Mouse (Mus musculus): ENCODE measurements around the gene Pla1a. TPM values are rescaled to one million over a fixed set of nuclear protein-coding genes. Genes with fewer than 3 reads are reported as not detected.

The Pla1a gene
- polyA plus RNA-seq, 1 experiment from 2014 or later = 49.8 TPM

DNA sequence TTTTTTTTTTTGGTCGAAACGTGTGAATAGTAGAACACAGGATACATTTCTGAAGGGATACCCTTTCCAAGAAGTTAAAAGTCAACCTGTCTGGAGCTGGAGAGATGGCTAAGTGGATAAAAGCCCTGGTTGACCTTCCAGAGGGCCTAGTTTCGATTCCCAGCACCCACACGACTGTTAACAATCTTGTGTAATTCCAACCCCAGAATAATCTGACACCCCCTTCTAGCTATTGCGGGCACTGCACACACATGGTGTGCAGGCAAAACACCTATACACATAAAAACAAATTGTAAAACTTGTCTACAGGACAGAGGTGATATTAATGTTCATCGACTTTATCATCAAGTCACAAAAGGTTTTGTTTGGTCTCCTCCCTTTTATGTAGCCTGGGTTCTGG lies 85.4 kb downstream of the Pla1a start:
- H3K9ac ChIP-seq (replicated peaks) = peak overlapping the region; percentile 90; the same call in 1 of the 2 replicates

DNA sequence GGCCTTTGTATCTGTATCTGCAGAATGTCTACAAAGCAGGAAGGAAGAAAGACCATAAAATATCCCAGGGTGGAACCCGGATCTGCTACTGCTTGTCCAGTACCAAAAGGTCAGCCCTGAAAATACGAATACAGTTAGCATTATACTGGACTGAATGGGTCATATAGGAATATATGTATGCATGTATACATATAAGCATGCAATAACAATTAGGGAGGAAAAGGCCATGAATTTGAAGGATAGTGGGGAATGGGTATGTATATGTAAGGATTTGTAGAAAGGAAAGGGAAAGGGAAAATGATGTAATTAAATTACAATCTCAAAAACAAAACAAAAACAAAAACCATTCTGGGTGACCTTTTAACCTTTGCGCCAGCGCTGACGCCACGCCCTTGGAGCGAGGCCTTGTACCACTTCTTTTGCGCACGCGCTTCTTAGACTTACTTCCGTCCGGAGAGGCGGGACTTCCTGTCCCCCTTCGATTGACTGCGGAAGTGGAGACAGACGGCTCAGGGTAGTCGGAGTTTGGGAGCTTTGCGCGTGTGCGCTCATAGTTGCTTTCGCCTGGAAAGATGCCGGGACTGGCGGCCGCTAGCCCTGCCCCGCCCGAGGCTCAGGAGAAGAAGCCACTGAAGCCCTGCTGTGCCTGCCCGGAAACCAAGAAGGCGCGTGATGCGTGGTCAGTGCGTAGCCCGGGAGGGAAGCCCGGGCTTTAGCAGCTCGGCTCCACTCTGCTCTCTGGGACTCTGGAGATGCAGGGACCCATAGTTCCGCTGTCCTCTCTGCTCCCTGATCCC lies 86.2 kb downstream of the Pla1a start, which contains the start of the genes Cox17 and Gm21987:
TSS of gene Cox17 (plus strand) at position 463 of the 797 bp plus-strand sequence.
TSS of gene Gm21987 (plus strand) at position 512 of the 797 bp plus-strand sequence.
- Histone ChIP-seq H3K36me3 (replicated peaks; ENCODE audit: insufficient read depth, low read length) (peaks cover 26% of the 10 kb centered on the region), H3K9ac (replicated peaks) (peak within 1 kb of the TSS; percentile 90), H3K27me3 (ENCODE audit: insufficient read depth, low read length) (no peaks in the 10 kb centered on the region), H3K27ac (ENCODE audit: low read depth) (peak within 1 kb of the TSS; percentile 91), H3K4me2 (ENCODE audit: low read depth, low read length) (peak within 1 kb of the TSS; percentile 70), H3K4me3 (ENCODE audit: low read depth, low read length) (peak within 1 kb of the TSS; percentile 76), H3K4me1 (ENCODE audit: insufficient read depth) (peaks cover 14% of the 10 kb centered on the region), H3K9me3 (ENCODE audit: low read length) (no peaks in the 10 kb centered on the region)
- TF ChIP-seq CTCF (IDR thresholded peaks at IDR 0.05; ENCODE audit: low read depth) (no peak), EP300 (IDR thresholded peaks at IDR 0.05; ENCODE audit: low read depth) (peak; percentile 72; the same call in 1 of the 2 replicates)
- 2% methylated on average over 35 of the region's 35 CpGs for WGBS (ENCODE audit: insufficient replicate concordance)
- DNase-seq (peak; percentile 93), ATAC-seq (peak; percentile 99)

More for the DNA sequence above, 85.4 kb downstream of the Pla1a start:
- ATAC-seq = no peak
- Histone ChIP-seq H3K36me3 (replicated peaks; ENCODE audit: insufficient read depth, low read length) (peaks cover 33% of the 10 kb centered on the region), H3K9me3 (ENCODE audit: low read length) (no peaks in the 10 kb centered on the region), H3K4me3 (ENCODE audit: low read depth, low read length) (peak overlapping the region; percentile 76), H3K4me1 (ENCODE audit: insufficient read depth) (peaks cover 14% of the 10 kb centered on the region), H3K27ac (ENCODE audit: low read depth) (peak overlapping the region; percentile 91), H3K27me3 (ENCODE audit: insufficient read depth, low read length) (no peaks in the 10 kb centered on the region), H3K4me2 (ENCODE audit: low read depth, low read length) (peak overlapping the region; percentile 70)
- TF ChIP-seq CTCF (IDR thresholded peaks at IDR 0.05; ENCODE audit: low read depth) (no peak), EP300 (IDR thresholded peaks at IDR 0.05; ENCODE audit: low read depth) (no peak)
- 42% methylated on average over 6 of the region's 6 CpGs for WGBS (ENCODE audit: insufficient replicate concordance)
- peak; percentile 13 for DNase-seq

Other genes starting within 250 kb of the Pla1a start
- 13.8 and 14.6 TPM in 2 replicates for gene Nr1i2, start 138.3 kb downstream of the Pla1a start, polyA plus RNA-seq (2015; fragmentation: Nextera tagmentation; extraction: Ambion mirVana)
- gene Maats1, start 91.0 kb downstream of the Pla1a start, polyA plus RNA-seq (2015; fragmentation: Nextera tagmentation; extraction: Ambion mirVana) = 0.04 TPM in 1 of 2 replicates, not detected in the other
- gene Cox17, start 86.2 kb downstream of the Pla1a start, polyA plus RNA-seq (2015; fragmentation: Nextera tagmentation; extraction: Ambion mirVana) = 274 and 276 TPM in 2 replicates
- gene Gm21987, start 86.1 kb downstream of the Pla1a start, polyA plus RNA-seq (2015; fragmentation: Nextera tagmentation; extraction: Ambion mirVana) = not detected in 2 replicates
- 10.8 and 12.6 TPM in 2 replicates for gene Popdc2, start 70.9 kb downstream of the Pla1a start, polyA plus RNA-seq (2015; fragmentation: Nextera tagmentation; extraction: Ambion mirVana)
- 17.9 and 22.2 TPM in 2 replicates for gene Adprh, start 19.6 kb upstream of the Pla1a start, polyA plus RNA-seq (2015; fragmentation: Nextera tagmentation; extraction: Ambion mirVana)
- gene Cd80, start 22.4 kb upstream of the Pla1a start, polyA plus RNA-seq (2015; fragmentation: Nextera tagmentation; extraction: Ambion mirVana) = 0.13 and 0.15 TPM in 2 replicates
- 14.8 and 17.0 TPM in 2 replicates for gene Timmdc1, start 89.5 kb upstream of the Pla1a start, polyA plus RNA-seq (2015; fragmentation: Nextera tagmentation; extraction: Ambion mirVana)
- 6.1 and 6.3 TPM in 2 replicates for gene Poglut1, start 117.1 kb upstream of the Pla1a start, polyA plus RNA-seq (2015; fragmentation: Nextera tagmentation; extraction: Ambion mirVana)
- 15.7 and 18.4 TPM in 2 replicates for gene Tmem39a, start 125.6 kb upstream of the Pla1a start, polyA plus RNA-seq (2015; fragmentation: Nextera tagmentation; extraction: Ambion mirVana)

Data from liver, postnatal 0 days (tissue).